Mouse (Mus musculus): ENCODE data around the gene Zbtb20.

Gene Zbtb20

GRCm38 (mm10) chr16:43500132-43500853 is 624.6 kb downstream of the Zbtb20 start:
- no peak for DNase-seq

- no peak for DNase-seq
Measured at GRCm38 (mm10) chr16:43501284-43501683, 625.6 kb downstream of the Zbtb20 start.

- no peak for DNase-seq
Measured at GRCm38 (mm10) chr16:43502339-43503009, 626.8 kb downstream of the Zbtb20 start.

GRCm38 (mm10) chr16:43503010-43503635 is 627.4 kb downstream of the Zbtb20 start:
- DNase-seq: no peak

GRCm38 (mm10) chr16:43503636-43504010 is 627.9 kb downstream of the Zbtb20 start:
- DNase-seq: no peak

- DNase-seq: peak; percentile 78
Measured at GRCm38 (mm10) chr16:43504151-43504550, 628.5 kb downstream of the Zbtb20 start.

DNA sequence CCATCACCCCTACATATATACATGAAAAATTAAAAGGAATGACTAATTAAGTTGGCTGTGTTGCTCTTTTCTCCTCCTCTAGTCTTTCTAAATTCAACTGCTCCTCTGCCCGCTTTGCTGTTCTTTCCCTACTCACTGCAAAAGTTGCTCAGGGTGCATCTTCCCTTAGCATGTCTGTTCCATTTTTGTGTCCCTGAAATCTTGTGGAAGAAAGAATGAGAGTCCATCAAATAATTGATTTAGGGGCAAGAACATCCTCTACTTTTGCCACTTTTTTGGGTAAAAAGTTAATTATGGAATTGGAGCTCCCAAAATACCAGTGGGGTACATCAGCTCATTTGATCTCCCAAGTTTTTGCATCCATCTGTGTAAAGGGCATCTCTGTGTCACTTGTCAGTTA is 628.9 kb downstream of the Zbtb20 start:
- no peak for DNase-seq

GRCm38 (mm10) chr16:43505314-43505950 is 629.8 kb downstream of the Zbtb20 start:
- no peak for DNase-seq

- no peak for DNase-seq
Measured at GRCm38 (mm10) chr16:43506189-43506751, 630.6 kb downstream of the Zbtb20 start.

GRCm38 (mm10) chr16:43506771-43507405 is 631.2 kb downstream of the Zbtb20 start:
- no peak for DNase-seq

DNA sequence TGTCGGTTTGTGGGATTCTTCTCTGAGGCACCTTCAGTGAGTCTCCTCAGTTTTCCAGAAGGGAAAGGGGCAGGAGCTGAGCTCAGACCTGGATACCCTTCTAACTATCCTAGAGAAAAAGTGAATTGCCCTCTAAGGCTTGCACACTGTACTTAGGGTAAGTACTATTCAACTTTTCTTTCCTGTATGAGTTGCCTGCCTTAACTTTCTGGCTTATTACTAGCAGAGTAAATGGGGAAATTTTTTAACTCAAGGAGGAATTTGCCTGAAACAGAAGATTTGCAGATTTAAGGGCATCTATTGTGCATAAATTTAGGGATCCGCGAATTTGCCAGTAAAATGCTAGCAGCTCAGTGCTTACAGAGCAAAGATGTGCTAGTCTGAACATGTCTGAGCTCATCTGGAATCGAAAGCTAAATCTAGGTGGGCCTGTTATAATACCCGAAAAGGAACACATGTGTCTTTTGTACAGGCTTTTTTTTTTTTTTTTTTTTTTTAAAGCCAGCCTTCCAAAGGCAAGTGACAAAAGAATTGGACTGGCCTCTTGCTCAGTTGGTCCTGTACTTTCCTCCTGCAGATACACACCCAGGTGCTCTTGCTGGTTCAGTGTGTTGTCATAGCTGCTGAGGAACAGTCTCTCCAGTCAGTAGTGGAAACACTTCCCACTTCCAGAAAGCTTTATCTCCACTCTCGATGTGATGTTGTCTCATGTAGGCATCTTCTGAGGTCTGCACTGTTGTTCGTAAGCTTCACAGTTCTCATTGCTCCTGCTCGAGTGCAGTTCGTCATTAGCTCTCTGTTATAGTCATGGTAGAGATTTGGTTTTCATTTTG is 632.7 kb downstream of the Zbtb20 start:
- DNase-seq: no peak

DNA sequence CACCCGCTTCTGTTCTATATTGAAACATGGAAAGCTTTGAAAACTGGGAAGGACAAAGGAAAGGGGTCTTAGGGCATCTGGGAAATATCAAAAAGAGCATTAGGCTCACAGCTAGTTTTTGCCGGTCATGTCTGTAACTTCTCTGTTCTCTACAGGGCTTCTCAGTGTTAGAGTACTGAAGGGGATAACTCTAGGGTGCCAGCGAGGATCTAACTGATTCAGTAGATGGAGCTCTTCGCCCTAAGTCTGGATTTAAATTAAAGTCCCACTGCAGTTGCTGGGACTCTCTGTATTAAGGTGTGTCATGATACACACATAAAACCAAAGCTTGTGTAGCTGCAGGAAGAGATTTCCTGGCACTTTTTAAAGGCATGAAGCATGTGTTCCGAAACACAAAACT is 634.8 kb downstream of the Zbtb20 start:
- no peak for DNase-seq

DNA sequence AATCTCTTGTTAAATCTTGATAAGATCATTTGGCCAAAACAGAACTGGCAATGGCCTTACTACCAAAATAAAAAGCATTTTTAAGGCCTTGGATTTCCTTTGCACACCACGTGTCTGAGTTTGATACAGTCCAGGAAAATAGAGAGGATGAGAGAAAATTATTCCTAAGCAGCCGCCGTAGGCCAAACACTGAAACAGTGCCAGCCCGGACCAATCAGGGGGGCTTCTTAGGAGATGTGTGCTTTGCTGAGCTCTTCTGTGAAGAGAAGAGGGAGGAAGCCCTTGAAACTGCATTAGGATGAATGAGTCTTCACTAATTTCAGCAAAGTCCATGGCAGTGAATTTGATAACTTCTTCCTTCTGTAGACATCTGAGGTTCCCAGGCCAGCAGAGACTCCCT is 635.9 kb downstream of the Zbtb20 start:
- no peak for DNase-seq

GRCm38 (mm10) chr16:43513933-43514332 is 638.3 kb downstream of the Zbtb20 start:
- DNase-seq: no peak

GRCm38 (mm10) chr16:43515538-43515937 is 639.9 kb downstream of the Zbtb20 start:
- DNase-seq: no peak

DNA sequence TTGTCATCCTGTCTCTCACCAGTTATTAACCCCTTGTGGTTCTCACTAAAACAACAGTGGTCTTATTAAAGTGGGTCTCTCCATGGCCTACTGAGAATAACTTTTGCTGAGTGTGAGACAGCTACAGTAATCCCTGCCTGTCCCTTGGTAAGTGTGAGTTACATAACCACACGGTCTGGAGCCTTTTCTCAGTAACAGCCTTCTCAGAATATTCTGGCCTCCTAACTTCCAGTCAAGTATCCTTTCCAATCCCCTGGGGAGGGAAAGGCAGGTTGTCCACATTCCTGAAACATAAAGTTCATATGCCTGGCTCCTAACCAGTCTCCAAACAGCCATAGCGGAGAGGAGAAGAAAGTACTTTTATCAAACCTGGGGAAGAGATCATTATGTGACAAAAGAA is 644.6 kb downstream of the Zbtb20 start:
- DNase-seq: no peak

GRCm38 (mm10) chr16:43522482-43522881 is 646.8 kb downstream of the Zbtb20 start:
- no peak for DNase-seq

- DNase-seq: no peak
Measured at GRCm38 (mm10) chr16:43524179-43524578, 648.5 kb downstream of the Zbtb20 start.

DNA sequence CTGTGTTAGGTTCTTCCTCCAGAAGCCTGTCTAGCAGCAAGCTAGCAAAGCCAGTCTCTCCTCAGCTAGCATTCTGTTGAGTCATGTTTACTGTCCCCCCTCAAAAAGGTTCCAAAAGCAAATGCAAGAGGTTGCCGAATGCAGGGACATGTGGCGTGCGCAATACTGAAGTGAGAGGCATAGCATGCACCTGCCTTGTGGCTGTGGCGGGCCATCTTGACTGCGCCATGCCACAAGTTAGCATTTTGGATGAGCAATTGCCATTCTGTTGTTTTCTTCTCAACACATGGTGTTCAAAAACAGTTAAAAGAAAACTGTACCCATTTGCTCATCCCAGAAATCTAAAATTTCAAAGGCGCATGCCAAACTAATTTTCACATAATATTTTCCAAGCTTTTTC is 649.9 kb downstream of the Zbtb20 start:
- no peak for DNase-seq

GRCm38 (mm10) chr16:43528300-43528699 is 652.6 kb downstream of the Zbtb20 start:
- no peak for DNase-seq

DNA sequence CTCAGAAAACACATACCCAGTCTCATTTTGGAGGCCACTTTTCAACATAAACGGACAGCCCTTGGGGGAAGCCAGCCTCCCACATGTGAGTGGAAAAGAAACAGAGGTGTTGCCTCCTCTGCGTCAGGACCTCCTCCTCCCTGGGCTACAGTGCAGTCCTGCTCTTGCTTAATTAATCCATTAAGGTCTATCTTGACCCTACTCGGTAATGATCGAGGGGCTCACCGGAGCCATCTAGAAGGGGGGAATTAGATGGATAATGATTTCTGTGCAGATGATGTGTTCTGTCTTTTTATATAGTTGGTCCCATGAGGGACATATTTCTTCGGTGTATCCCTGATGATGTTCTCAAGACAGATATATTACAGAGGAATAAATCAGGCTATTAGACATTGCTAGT is 655.6 kb downstream of the Zbtb20 start:
- no peak for DNase-seq

GRCm38 (mm10) chr16:43534103-43534502 is 658.4 kb downstream of the Zbtb20 start:
- DNase-seq: no peak
